Mouse (Mus musculus) kidney, embryonic 15.5 days (tissue): ENCODE data around the gene Ccdc38. TPM values are rescaled to one million over a fixed set of nuclear protein-coding genes. Genes with fewer than 3 reads are reported as not detected.
A peak's percentile ranks its signal among the peaks of the same experiment; 100 is the strongest.

ENCODE experiments used
- ATAC-seq: fragments of 200-750 bp; cut with Nextera tagmentation; replicated peaks from 2 replicates; pipeline ENCODE4 v1.8.0; 2017; ENCODE audit warnings: moderate TSS enrichment; ENCODE audit not compliant: low FRiP score
- H3K27ac ChIP-seq: fragments of 300-500 bp; sonication (generic); 2 replicates; pipeline ENCODE4 v1.5.1; 2015; ENCODE audit warnings: mild to moderate bottlenecking, inconsistent platforms
- H3K27me3 ChIP-seq: fragments of 300-500 bp; sonication (generic); 2 replicates; pipeline ENCODE4 v1.6.1; 2015; ENCODE audit warnings: inconsistent platforms
- H3K36me3 ChIP-seq: fragments of 300-500 bp; sonication (generic); 2 replicates; pipeline ENCODE4 v1.6.1; 2015; ENCODE audit warnings: inconsistent platforms
- H3K4me1 ChIP-seq: fragments of 300-500 bp; sonication (generic); 2 replicates; pipeline ENCODE4 v1.6.1; 2015; ENCODE audit warnings: inconsistent platforms
- H3K4me2 ChIP-seq: fragments of 300-500 bp; sonication (generic); 2 replicates; pipeline ENCODE4 v1.6.1; 2015; ENCODE audit warnings: moderate library complexity, mild to moderate bottlenecking, inconsistent platforms
- H3K4me3 ChIP-seq: fragments of 300-500 bp; sonication (generic); replicated peaks from 2 replicates; pipeline ENCODE4 v1.5.1; 2015; ENCODE audit warnings: mild to moderate bottlenecking, inconsistent platforms
- H3K9ac ChIP-seq: fragments of 300-500 bp; sonication (generic); 2 replicates; pipeline ENCODE4 v1.6.1; 2015; ENCODE audit warnings: mild to moderate bottlenecking, inconsistent platforms
- H3K9me3 ChIP-seq: fragments of 300-500 bp; sonication (generic); replicated peaks from 2 replicates; pipeline ENCODE4 v1.6.1; 2016; ENCODE audit warnings: inconsistent platforms
- WGBS: fragments of 180-500 bp; shearing (Covaris S2); methylation state at CpG from one replicate; pipeline ENCODE4 v1.1.7; 2015; ENCODE audit warnings: mixed read lengths; 5-methylcytosine and 5-hydroxymethylcytosine counted together
- polyA plus RNA-seq: library from polyadenylated mRNA; unstranded; fragments of >200 nt; fragmentation: Nextera tagmentation; extraction: Ambion mirVana; gene quantifications from 2 replicates; pipeline ENCODE4 v1.2.1, GENCODE M21; 2015

Gene Ccdc38
- polyA plus RNA-seq, 1 experiment from 2014 or later, result 0.31 TPM

GRCm38 (mm10) chr10:93614850-93615249, 74.4 kb downstream of the Ccdc38 start:
- Histone ChIP-seq H3K27me3 (no peaks in the 10 kb centered on the region), H3K4me1 (no peaks in the 10 kb centered on the region), H3K27ac (no peak overlapping the region), H3K4me2 (no peak overlapping the region), H3K9ac (no peak overlapping the region), H3K9me3 (no peaks in the 10 kb centered on the region), H3K4me3 (no peak overlapping the region), H3K36me3 (no peaks in the 10 kb centered on the region)
- WGBS, result 64% methylated on average over 8 of the region's 8 CpGs
- no peak for ATAC-seq

DNA sequence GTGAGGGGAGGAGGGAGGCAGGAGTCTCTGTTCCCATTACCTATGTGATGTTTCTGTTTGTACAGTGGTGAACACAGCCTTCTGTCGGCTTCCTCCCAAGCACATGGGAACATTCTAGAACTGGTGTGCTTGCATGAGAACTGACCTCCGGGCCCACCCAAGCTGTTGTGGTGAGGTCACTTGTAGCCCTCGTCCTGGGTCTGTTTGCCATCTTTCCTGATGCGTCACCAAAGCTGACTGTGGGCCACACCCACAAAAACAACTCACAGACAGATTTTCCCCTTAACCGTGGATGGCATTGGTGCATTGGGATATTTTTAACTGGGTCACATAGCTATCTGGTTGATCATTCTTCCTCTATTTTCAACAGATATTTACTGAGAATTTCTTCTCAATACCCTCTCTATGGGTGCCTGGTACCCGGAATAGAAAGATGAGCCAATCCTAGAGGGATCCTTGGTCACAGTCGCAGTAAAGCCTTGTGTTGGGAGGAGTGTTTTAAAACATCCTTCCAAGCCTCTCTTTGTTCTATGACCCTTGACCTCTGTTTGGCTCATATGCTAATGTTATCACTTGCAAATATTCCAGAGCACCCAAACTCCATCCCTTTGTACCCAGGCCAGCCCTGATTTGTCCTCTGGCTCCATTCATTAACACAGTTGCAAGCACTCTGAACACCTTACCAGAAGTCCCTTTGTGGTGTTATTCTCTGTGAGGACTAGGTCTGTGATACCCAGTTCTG, 80.2 kb downstream of the Ccdc38 start:
- Histone ChIP-seq H3K27ac (no peak overlapping the region), H3K4me3 (no peak overlapping the region), H3K36me3 (no peaks in the 10 kb centered on the region), H3K4me1 (peaks cover 10% of the 10 kb centered on the region; the same call in 1 of the 2 replicates), H3K4me2 (no peak overlapping the region), H3K9ac (no peak overlapping the region), H3K9me3 (no peaks in the 10 kb centered on the region), H3K27me3 (no peaks in the 10 kb centered on the region)
- ATAC-seq, result no peak
- 66% methylated on average over 7 of the region's 7 CpGs for WGBS

DNA sequence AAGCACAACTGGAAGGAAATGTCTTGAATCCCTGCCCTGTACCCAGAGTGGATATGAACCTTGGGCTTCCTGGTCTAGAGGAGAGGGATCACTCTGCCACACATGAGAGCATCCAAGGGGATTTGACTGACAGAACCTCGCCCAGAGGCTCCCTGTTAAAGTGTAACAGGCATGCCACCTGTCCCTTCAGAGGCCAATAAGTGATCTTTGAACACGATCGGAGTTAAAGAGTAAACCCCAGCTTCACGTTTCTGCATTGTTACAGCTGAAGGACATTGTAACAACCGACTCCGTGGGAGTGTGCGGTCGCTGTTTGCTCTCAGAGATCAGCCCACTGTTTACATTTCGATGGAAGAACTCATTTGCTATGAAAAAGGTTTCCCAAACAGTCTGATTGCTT, 83.3 kb downstream of the Ccdc38 start:
- Histone ChIP-seq H3K9me3 (no peaks in the 10 kb centered on the region), H3K4me1 (peaks cover 10% of the 10 kb centered on the region; the same call in 1 of the 2 replicates), H3K27me3 (no peaks in the 10 kb centered on the region), H3K36me3 (no peaks in the 10 kb centered on the region), H3K9ac (no peak overlapping the region), H3K4me2 (peak overlapping the region; percentile 43), H3K4me3 (0 out of 2 replicates have a peak overlapping the region, but pooled peaks have one; percentile 14), H3K27ac (peak overlapping the region; percentile 60)
- 13% methylated on average over 9 of the region's 9 CpGs for WGBS
- ATAC-seq, result peak; percentile 88

GRCm38 (mm10) chr10:93624151-93624550, 83.7 kb downstream of the Ccdc38 start:
- H3K27me3 ChIP-seq, result no peaks in the 10 kb centered on the region
- H3K4me1 ChIP-seq, result peaks cover 10% of the 10 kb centered on the region; the same call in 1 of the 2 replicates
- H3K4me3 ChIP-seq, result 0 out of 2 replicates have a peak overlapping the region, but pooled peaks have one; percentile 14
- 49% methylated on average over 10 of the region's 10 CpGs for WGBS
- no peaks in the 10 kb centered on the region for H3K36me3 ChIP-seq
- ATAC-seq, result no peak
- no peaks in the 10 kb centered on the region for H3K9me3 ChIP-seq
- H3K27ac ChIP-seq, result peak overlapping the region; percentile 60
- no peak overlapping the region for H3K9ac ChIP-seq
- peak overlapping the region; percentile 43 for H3K4me2 ChIP-seq

DNA sequence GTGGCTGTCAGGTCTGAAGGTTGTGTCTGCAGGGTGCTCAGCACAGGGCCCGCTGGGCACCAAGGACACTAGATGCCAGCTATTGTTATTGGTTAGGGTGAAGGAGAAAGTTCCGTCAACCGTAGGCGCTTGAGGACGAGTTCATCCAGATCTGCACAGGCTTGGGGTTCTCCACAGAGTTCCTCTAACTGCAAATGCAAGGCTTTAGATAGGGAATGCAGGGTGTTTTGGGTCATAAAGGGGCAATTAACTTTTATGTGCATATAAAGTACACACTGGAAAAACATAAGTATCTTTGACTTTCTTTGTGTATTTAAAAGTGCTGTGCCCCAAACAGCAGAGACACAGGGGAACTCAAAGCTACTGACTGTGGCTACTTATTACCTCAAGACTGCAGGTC, 89.9 kb downstream of the Ccdc38 start:
- Histone ChIP-seq H3K36me3 (no peaks in the 10 kb centered on the region), H3K27ac (no peak overlapping the region), H3K9ac (no peak overlapping the region), H3K4me1 (no peaks in the 10 kb centered on the region), H3K4me3 (no peak overlapping the region), H3K27me3 (no peaks in the 10 kb centered on the region; the same call in 1 of the 2 replicates), H3K9me3 (no peaks in the 10 kb centered on the region), H3K4me2 (no peak overlapping the region)
- WGBS, result 89% methylated on average over 5 of the region's 5 CpGs
- no peak for ATAC-seq

GRCm38 (mm10) chr10:93632086-93632485, 91.7 kb downstream of the Ccdc38 start:
- no peak for ATAC-seq
- H3K9me3 ChIP-seq, result no peaks in the 10 kb centered on the region
- no peak overlapping the region for H3K27ac ChIP-seq
- no peaks in the 10 kb centered on the region for H3K4me1 ChIP-seq
- no peaks in the 10 kb centered on the region for H3K36me3 ChIP-seq
- 81% methylated on average over 4 of the region's 4 CpGs for WGBS
- H3K4me3 ChIP-seq, result no peak overlapping the region
- H3K27me3 ChIP-seq, result no peaks in the 10 kb centered on the region; the same call in 1 of the 2 replicates
- no peak overlapping the region for H3K4me2 ChIP-seq
- H3K9ac ChIP-seq, result no peak overlapping the region

DNA sequence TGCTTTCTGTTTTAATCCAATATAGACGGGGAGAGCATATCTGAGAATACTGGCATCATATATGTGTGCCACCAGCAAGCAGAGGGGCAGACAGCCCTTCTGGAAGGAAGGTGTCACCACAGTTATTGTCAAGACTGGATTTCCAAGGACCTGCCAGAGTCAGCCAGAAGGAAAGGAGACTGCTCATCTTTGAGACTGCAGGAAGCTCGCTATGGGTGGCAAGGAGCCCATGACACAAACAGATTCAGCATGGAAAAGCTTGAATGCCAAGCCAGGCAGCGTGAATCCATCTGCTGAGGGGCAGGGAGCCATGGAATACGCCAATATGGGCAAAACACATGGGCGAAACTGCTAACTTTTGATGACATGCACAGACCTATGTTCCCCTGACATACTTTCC, 93.1 kb downstream of the Ccdc38 start:
- Histone ChIP-seq H3K4me1 (no peaks in the 10 kb centered on the region), H3K4me2 (no peak overlapping the region), H3K27me3 (peaks cover 10% of the 10 kb centered on the region), H3K9me3 (no peaks in the 10 kb centered on the region), H3K9ac (no peak overlapping the region), H3K27ac (no peak overlapping the region), H3K36me3 (no peaks in the 10 kb centered on the region), H3K4me3 (no peak overlapping the region)
- ATAC-seq, result no peak
- 90% methylated on average over 5 of the region's 5 CpGs for WGBS

Other genes with a start within 250 kb of the Ccdc38 start
- 41.9 and 43.7 TPM in 2 replicates for gene Elk3, start 229.5 kb upstream of the Ccdc38 start, polyA plus RNA-seq
- 170 and 174 TPM in 2 replicates for gene Lta4h, start 87.2 kb upstream of the Ccdc38 start, polyA plus RNA-seq
- 0.14 and 0.21 TPM in 2 replicates for gene Hal, start 51.9 kb upstream of the Ccdc38 start, polyA plus RNA-seq
- gene Amdhd1, start 599 bp upstream of the Ccdc38 start, polyA plus RNA-seq, result 0.62 and 1.1 TPM in 2 replicates
- 139 TPM in 2 replicates for gene Snrpf, start 49.1 kb downstream of the Ccdc38 start, polyA plus RNA-seq
- gene Ntn4, start 100.0 kb downstream of the Ccdc38 start, polyA plus RNA-seq, result 0.69 and 0.93 TPM in 2 replicates